Mouse (Mus musculus): ENCODE results near the gene E130208F15Rik. TPM values are rescaled to one million over a fixed set of nuclear protein-coding genes. Genes with fewer than 3 reads are reported as not detected.

The E130208F15Rik gene
- polyA plus RNA-seq, 1 experiment from 2014 or later: not detected

GRCm38 (mm10) chr7:30324300-30324944 lies 2.9 kb downstream of the E130208F15Rik start:
- no peak overlapping the region for H3K4me3 ChIP-seq
- ATAC-seq (ENCODE audit: low FRiP score, low read depth): no peak
- WGBS: 86% methylated on average over 5 of the region's 5 CpGs
- H3K4me1 ChIP-seq: peaks cover 19% of the 10 kb centered on the region
- H3K9ac ChIP-seq (replicated peaks): no peak overlapping the region
- H3K9me3 ChIP-seq: 0 out of 2 replicates have a peak, but pooled peaks cover 3% of the 10 kb centered on the region
- no peak overlapping the region for H3K27ac ChIP-seq (replicated peaks)
- peaks cover 12% of the 10 kb centered on the region; the same call in 1 of the 2 replicates for H3K27me3 ChIP-seq
- H3K36me3 ChIP-seq: no peaks in the 10 kb centered on the region
- no peak overlapping the region for H3K4me2 ChIP-seq (replicated peaks)

GRCm38 (mm10) chr7:30325364-30325763 lies 3.8 kb downstream of the E130208F15Rik start:
- WGBS: 59% methylated on average over 2 of the region's 2 CpGs
- no peak overlapping the region for H3K9ac ChIP-seq (replicated peaks)
- H3K36me3 ChIP-seq: no peaks in the 10 kb centered on the region
- no peak for ATAC-seq (ENCODE audit: low FRiP score, low read depth)
- peaks cover 12% of the 10 kb centered on the region; the same call in 1 of the 2 replicates for H3K27me3 ChIP-seq
- H3K4me2 ChIP-seq (replicated peaks): no peak overlapping the region
- H3K27ac ChIP-seq (replicated peaks): no peak overlapping the region
- H3K4me3 ChIP-seq: no peak overlapping the region
- peaks cover 19% of the 10 kb centered on the region for H3K4me1 ChIP-seq
- 0 out of 2 replicates have a peak, but pooled peaks cover 3% of the 10 kb centered on the region for H3K9me3 ChIP-seq

- Histone ChIP-seq H3K4me3 (no peak overlapping the region), H3K4me2 (replicated peaks) (no peak overlapping the region), H3K27ac (replicated peaks) (no peak overlapping the region), H3K9ac (replicated peaks) (no peak overlapping the region), H3K27me3 (peaks cover 16% of the 10 kb centered on the region; the same call in 1 of the 2 replicates), H3K9me3 (0 out of 2 replicates have a peak, but pooled peaks cover 3% of the 10 kb centered on the region), H3K36me3 (no peaks in the 10 kb centered on the region), H3K4me1 (peaks cover 12% of the 10 kb centered on the region)
- ATAC-seq (ENCODE audit: low FRiP score, low read depth): no peak
Observed at GRCm38 (mm10) chr7:30326427-30326826, 4.9 kb downstream of the E130208F15Rik start.

GRCm38 (mm10) chr7:30327140-30327539 lies 5.6 kb downstream of the E130208F15Rik start:
- Histone ChIP-seq H3K9me3 (0 out of 2 replicates have a peak, but pooled peaks cover 3% of the 10 kb centered on the region), H3K4me2 (replicated peaks) (no peak overlapping the region), H3K4me3 (no peak overlapping the region), H3K4me1 (peaks cover 16% of the 10 kb centered on the region), H3K9ac (replicated peaks) (no peak overlapping the region), H3K27me3 (peaks cover 16% of the 10 kb centered on the region; the same call in 1 of the 2 replicates), H3K36me3 (no peaks in the 10 kb centered on the region), H3K27ac (replicated peaks) (no peak overlapping the region)
- 63% methylated on average over 15 of the region's 15 CpGs for WGBS
- no peak for ATAC-seq (ENCODE audit: low FRiP score, low read depth)

- WGBS: 57% methylated on average over 10 of the region's 10 CpGs
- peaks cover 27% of the 10 kb centered on the region for H3K27me3 ChIP-seq
- no peaks in the 10 kb centered on the region for H3K36me3 ChIP-seq
- H3K4me2 ChIP-seq (replicated peaks): no peak overlapping the region
- no peak overlapping the region for H3K4me3 ChIP-seq
- no peak overlapping the region for H3K9ac ChIP-seq (replicated peaks)
- H3K27ac ChIP-seq (replicated peaks): no peak overlapping the region
- H3K9me3 ChIP-seq: 0 out of 2 replicates have a peak, but pooled peaks cover 3% of the 10 kb centered on the region
- H3K4me1 ChIP-seq: peaks cover 10% of the 10 kb centered on the region
- ATAC-seq (ENCODE audit: low FRiP score, low read depth): no peak
Observed at GRCm38 (mm10) chr7:30328379-30328778, 6.8 kb downstream of the E130208F15Rik start.

GRCm38 (mm10) chr7:30331887-30332286 lies 10.3 kb downstream of the E130208F15Rik start:
- 3% methylated on average over 13 of the region's 13 CpGs for WGBS
- Histone ChIP-seq H3K9ac (replicated peaks) (no peak overlapping the region), H3K4me1 (peaks cover 15% of the 10 kb centered on the region), H3K9me3 (no peaks in the 10 kb centered on the region), H3K4me3 (0 out of 2 replicates have a peak overlapping the region, but pooled peaks have one; percentile 12), H3K4me2 (replicated peaks) (peak overlapping the region; percentile 41), H3K27ac (replicated peaks) (no peak overlapping the region), H3K27me3 (peaks cover 51% of the 10 kb centered on the region), H3K36me3 (no peaks in the 10 kb centered on the region)
- peak; percentile 91 for ATAC-seq (ENCODE audit: low FRiP score, low read depth)

- H3K4me1 ChIP-seq: peaks cover 13% of the 10 kb centered on the region
- ATAC-seq (ENCODE audit: low FRiP score, low read depth): no peak
- WGBS: 69% methylated on average over 18 of the region's 18 CpGs
- H3K27ac ChIP-seq (replicated peaks): no peak overlapping the region
- H3K4me2 ChIP-seq (replicated peaks): no peak overlapping the region
- no peak overlapping the region for H3K9ac ChIP-seq (replicated peaks)
- H3K27me3 ChIP-seq: peaks cover 43% of the 10 kb centered on the region
- no peaks in the 10 kb centered on the region for H3K36me3 ChIP-seq
- no peak overlapping the region for H3K4me3 ChIP-seq
- H3K9me3 ChIP-seq: no peaks in the 10 kb centered on the region
Observed at GRCm38 (mm10) chr7:30332622-30333259, 11.2 kb downstream of the E130208F15Rik start.

- no peak overlapping the region for H3K27ac ChIP-seq (replicated peaks)
- H3K4me2 ChIP-seq (replicated peaks): no peak overlapping the region
- H3K36me3 ChIP-seq: no peaks in the 10 kb centered on the region
- H3K4me1 ChIP-seq: peaks cover 13% of the 10 kb centered on the region
- no peak overlapping the region for H3K9ac ChIP-seq (replicated peaks)
- H3K27me3 ChIP-seq: peaks cover 44% of the 10 kb centered on the region
- no peak for ATAC-seq (ENCODE audit: low FRiP score, low read depth)
- 75% methylated on average over 4 of the region's 4 CpGs for WGBS
- no peak overlapping the region for H3K4me3 ChIP-seq
- H3K9me3 ChIP-seq: no peaks in the 10 kb centered on the region
Observed at GRCm38 (mm10) chr7:30333436-30333835, 11.9 kb downstream of the E130208F15Rik start.

- Histone ChIP-seq H3K36me3 (no peaks in the 10 kb centered on the region), H3K27me3 (peaks cover 48% of the 10 kb centered on the region), H3K9me3 (no peaks in the 10 kb centered on the region), H3K27ac (replicated peaks) (no peak overlapping the region), H3K9ac (replicated peaks) (0 out of 2 replicates have a peak overlapping the region, but pooled peaks have one; percentile 6), H3K4me1 (peaks cover 13% of the 10 kb centered on the region), H3K4me3 (no peak overlapping the region), H3K4me2 (replicated peaks) (no peak overlapping the region)
- ATAC-seq (ENCODE audit: low FRiP score, low read depth): no peak
- WGBS: 60% methylated on average over 5 of the region's 5 CpGs
Observed at GRCm38 (mm10) chr7:30334563-30334962, 13.0 kb downstream of the E130208F15Rik start.

- Histone ChIP-seq H3K4me2 (replicated peaks) (no peak overlapping the region), H3K36me3 (no peaks in the 10 kb centered on the region), H3K9me3 (no peaks in the 10 kb centered on the region), H3K9ac (replicated peaks) (no peak overlapping the region), H3K27me3 (peaks cover 48% of the 10 kb centered on the region), H3K4me1 (peaks cover 13% of the 10 kb centered on the region), H3K4me3 (no peak overlapping the region), H3K27ac (replicated peaks) (no peak overlapping the region)
- ATAC-seq (ENCODE audit: low FRiP score, low read depth): no peak
- WGBS: 77% methylated on average over 6 of the region's 6 CpGs
Observed at GRCm38 (mm10) chr7:30335688-30336087, 14.1 kb downstream of the E130208F15Rik start.

- ATAC-seq (ENCODE audit: low FRiP score, low read depth): no peak; the same call in 1 of the 2 replicates
- Histone ChIP-seq H3K4me3 (no peak overlapping the region), H3K4me2 (replicated peaks) (no peak overlapping the region), H3K27me3 (peaks cover 44% of the 10 kb centered on the region), H3K27ac (replicated peaks) (no peak overlapping the region), H3K9me3 (no peaks in the 10 kb centered on the region), H3K9ac (replicated peaks) (no peak overlapping the region), H3K36me3 (no peaks in the 10 kb centered on the region), H3K4me1 (peaks cover 11% of the 10 kb centered on the region)
- WGBS: 2% methylated on average over 9 of the region's 9 CpGs
Observed at GRCm38 (mm10) chr7:30336384-30336783, 14.8 kb downstream of the E130208F15Rik start.

GRCm38 (mm10) chr7:30339432-30340109 lies 18.0 kb downstream of the E130208F15Rik start:
- no peak overlapping the region for H3K4me3 ChIP-seq
- no peaks in the 10 kb centered on the region for H3K4me1 ChIP-seq
- WGBS: 76% methylated on average over 5 of the region's 5 CpGs
- H3K9ac ChIP-seq (replicated peaks): no peak overlapping the region
- H3K4me2 ChIP-seq (replicated peaks): no peak overlapping the region
- peaks cover 36% of the 10 kb centered on the region for H3K27me3 ChIP-seq
- no peaks in the 10 kb centered on the region for H3K9me3 ChIP-seq
- ATAC-seq (ENCODE audit: low FRiP score, low read depth): no peak
- H3K36me3 ChIP-seq: no peaks in the 10 kb centered on the region
- H3K27ac ChIP-seq (replicated peaks): no peak overlapping the region

Measured in midbrain, embryonic 12.5 days (tissue).